In genomic region chr8:57799797-57800204, GRCm38 (mm10) we compare ENCODE assay signal across 8 mouse cellular contexts.
DNase-seq lines count a peak whose midpoint lies in the region; ATAC-seq and TF ChIP-seq lines count a peak whose summit lies in the region.

No protein-coding gene starts in this region.

- no peaks in the 10 kb centered on the region for H3K9me3 ChIP-seq in erythroblast, embryonic 14.5 days (ENCODE audit: control insufficient read depth, low read length)
- no peaks in the 10 kb centered on the region for H3K9me3 ChIP-seq in hindbrain, embryonic 16.5 days (ENCODE audit: control insufficient read depth, low read length)

- H3K4me3 ChIP-seq in erythroblast, embryonic 14.5 days (replicated peaks), result peak overlapping the region; percentile 41
- peak overlapping the region; percentile 64 for H3K4me3 ChIP-seq in gastrocnemius, adult 2 months
- H3K4me3 ChIP-seq in hindbrain, embryonic 16.5 days (ENCODE audit: low read length), result peak overlapping the region; percentile 31

- 4% methylated on average over 12 of the region's 12 CpGs for WGBS in hindbrain, embryonic 16.5 days

- no peaks in the 10 kb centered on the region for H3K27me3 ChIP-seq in erythroblast, embryonic 14.5 days (ENCODE audit: control insufficient read depth)
- H3K27me3 ChIP-seq in hindbrain, embryonic 16.5 days (replicated peaks; ENCODE audit: control insufficient read depth, insufficient read depth, low read length), result no peaks in the 10 kb centered on the region

- peak overlapping the region; percentile 73 for H3K27ac ChIP-seq in gastrocnemius, adult 2 months
- peak overlapping the region; percentile 77 for H3K27ac ChIP-seq in hindbrain, embryonic 16.5 days (ENCODE audit: low read depth, low read length)

- intact Hi-C loops in gastrocnemius, adult 2 months (cut with DNase I), result loop anchor here (1.0 to 5.0 kb wide), 4 partner anchors 148 to 371 kb away; partner anchors contain the start of gene Galnt7
- intact Hi-C loops in left cerebral cortex, postnatal 14 days (cut with DNase I), result loop anchor here (1.0 kb wide), 2 partner anchors 226 to 260 kb away; no protein-coding TSS in a partner anchor

- H3K36me3 ChIP-seq in erythroblast, embryonic 14.5 days (ENCODE audit: control insufficient read depth), result no peaks in the 10 kb centered on the region
- no peaks in the 10 kb centered on the region for H3K36me3 ChIP-seq in hindbrain, embryonic 16.5 days (ENCODE audit: control insufficient read depth, insufficient read depth, low read length)

- H3K4me1 ChIP-seq in erythroblast, embryonic 14.5 days (ENCODE audit: control insufficient read depth), result peaks cover 6% of the 10 kb centered on the region
- H3K4me1 ChIP-seq in hindbrain, embryonic 16.5 days (ENCODE audit: control insufficient read depth, insufficient read depth, low read depth, low read length), result peaks cover 5% of the 10 kb centered on the region

- DNase-seq in cerebellum, postnatal 10 days, result peak; percentile 73 to 84
- DNase-seq in gastrocnemius, adult 2 months, result peak; percentile 69
- peak; percentile 49 to 55 for DNase-seq in left cerebral cortex, postnatal 14 days (ENCODE audit: low spot score in 2 of 2)
- DNase-seq in right cerebral cortex, postnatal 10 days (ENCODE audit: low spot score in 2 of 2), result peak; percentile 55 to 58

- peak overlapping the region; percentile 62 for H3K4me2 ChIP-seq in hindbrain, embryonic 16.5 days (ENCODE audit: low read length)

- peak overlapping the region; percentile 58 for H3K9ac ChIP-seq in hindbrain, embryonic 16.5 days (ENCODE audit: low read depth, low read length)

- no peak for ATAC-seq in erythroblast, adult 5-6 weeks (replicated peaks; ENCODE audit: low FRiP score, poor library complexity, severe bottlenecking)
- peak; percentile 91 for ATAC-seq in hindbrain, embryonic 16.5 days
- ATAC-seq in megakaryocyte, adult 5-6 weeks (ENCODE audit: poor library complexity, severe bottlenecking), result peak; percentile 51

- TF ChIP-seq CTCF in gastrocnemius, adult 2 months (IDR thresholded peaks at IDR 0.05), result no peak
